Mouse (Mus musculus): ENCODE measurements at regions not wholly inside any gene's neighbourhood (a gene's known extent, or its start where the extent isn't known, plus 50 kb on each side); places are given as distances from the start of the nearest gene placed in this dataset.

DNA sequence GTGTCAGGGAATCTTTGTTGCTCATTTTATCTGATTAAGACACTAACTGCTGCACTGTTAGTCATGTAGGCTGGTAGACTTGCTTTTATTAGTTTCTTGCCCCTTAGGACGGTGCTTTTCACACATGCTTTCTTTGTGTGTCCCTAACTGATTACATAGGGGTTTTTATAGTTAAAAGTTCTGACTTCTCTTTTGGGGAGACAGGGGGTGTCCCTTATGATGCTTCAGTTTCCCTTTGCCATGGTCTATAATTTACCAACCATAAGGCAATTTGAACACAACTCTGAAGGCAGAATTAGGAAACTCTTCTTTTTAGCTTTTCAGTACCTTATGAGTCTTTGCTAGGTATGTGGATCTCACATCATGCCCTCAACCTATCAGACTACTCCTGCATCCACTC is 239.8 kb upstream of the Pfkp start:
- TF ChIP-seq CTCF (IDR thresholded peaks at IDR 0.05; ENCODE audit: insufficient read depth, low read length) (no peak), POLR2A (IDR thresholded peaks at IDR 0.05; ENCODE audit: borderline replicate concordance, extremely low read depth, low read depth, low read length) (no peak)

All from lung, adult 2 months (tissue).